Mouse (Mus musculus): ENCODE data around the gene Klf16.

GRCm38 (mm10) chr10:80604988-80605387 is 27.9 kb upstream of the Klf16 start:
- TF ChIP-seq POLR2A (IDR thresholded peaks at IDR 0.05; ENCODE audit: low read depth, low read length) (no peak), CTCF (conservative IDR thresholded peaks at IDR 0.05 in 1 of 2, IDR thresholded peaks at IDR 0.05 in 1 of 2; ENCODE audit: low read depth in 2 of 2, low read length in 2 of 2) (no peak), ZC3H11A (IDR thresholded peaks at IDR 0.05; ENCODE audit: low read depth, low read length) (no peak), ELF1 (IDR thresholded peaks at IDR 0.05; ENCODE audit: low read depth, low read length) (no peak), E2F4 (IDR thresholded peaks at IDR 0.05; ENCODE audit: insufficient replicate concordance, low read depth, low read length) (no peak)
